Mouse (Mus musculus) lung, embryonic 14.5 days (tissue): ENCODE results near the gene Adgrg4. TPM values are rescaled to one million over a fixed set of nuclear protein-coding genes. Genes with fewer than 3 reads are reported as not detected.

ENCODE experiments used
- ATAC-seq: fragments of 200-750 bp; cut with Nextera tagmentation; 2 replicates; pipeline ENCODE4 v1.8.0; 2017; ENCODE audit warnings: mild to moderate bottlenecking, moderate TSS enrichment, moderate library complexity; ENCODE audit not compliant: insufficient read depth
- DNase-seq: peaks from one replicate; pipeline ENCODE4 v3.0.0-alpha.2; 2015
- H3K27ac ChIP-seq: fragments of 300-500 bp; sonication (generic); 2 replicates; pipeline ENCODE4 v1.5.1; 2014; ENCODE audit warnings: low read depth, mild to moderate bottlenecking, moderate library complexity
- H3K27me3 ChIP-seq: fragments of 300-500 bp; sonication (generic); 2 replicates; pipeline ENCODE4 v1.6.1; 2014; ENCODE audit warnings: low read length, control low read depth; ENCODE audit not compliant: insufficient read depth
- H3K36me3 ChIP-seq: fragments of 300-500 bp; sonication (generic); 2 replicates; pipeline ENCODE4 v1.6.1; 2014; ENCODE audit warnings: control low read depth; ENCODE audit not compliant: insufficient read depth
- H3K4me1 ChIP-seq: fragments of 300-500 bp; sonication (generic); 2 replicates; pipeline ENCODE4 v1.6.1; 2014; ENCODE audit warnings: antibody characterized with exemption, control low read depth; ENCODE audit not compliant: insufficient read depth
- H3K4me2 ChIP-seq: fragments of 300-500 bp; sonication (generic); 2 replicates; pipeline ENCODE4 v1.6.1; 2014; ENCODE audit warnings: mild to moderate bottlenecking
- H3K4me3 ChIP-seq: fragments of 300-500 bp; sonication (generic); 2 replicates; pipeline ENCODE4 v1.5.1; 2014; ENCODE audit warnings: low read depth, low read length
- H3K9ac ChIP-seq: fragments of 300-500 bp; sonication (generic); 2 replicates; pipeline ENCODE4 v1.6.1; 2014
- H3K9me3 ChIP-seq: fragments of 300-500 bp; sonication (generic); 2 replicates; pipeline ENCODE4 v1.6.1; 2016; ENCODE audit warnings: low read depth, low read length, control low read depth
- CTCF ChIP-seq: IDR thresholded peaks from 2 replicates; pipeline ENCODE4 v1.5.1; 2016; ENCODE audit warnings: antibody characterized with exemption, low read depth
- WGBS: fragments of 180-500 bp; shearing (Covaris S2); extraction: QIAGEN DNeasy Blood & Tissue Kit; methylation state at CpG from one replicate; pipeline ENCODE4 v1.1.7; 2014; 5-methylcytosine and 5-hydroxymethylcytosine counted together
- polyA plus RNA-seq: library from polyadenylated mRNA; unstranded; fragments of >200 nt; fragmentation: Nextera tagmentation; extraction: Ambion mirVana; gene quantifications from 2 replicates; pipeline ENCODE4 v1.2.1, GENCODE M21; 2014

Adgrg4 gene
- polyA plus RNA-seq: not detected in 2 replicates

DNA sequence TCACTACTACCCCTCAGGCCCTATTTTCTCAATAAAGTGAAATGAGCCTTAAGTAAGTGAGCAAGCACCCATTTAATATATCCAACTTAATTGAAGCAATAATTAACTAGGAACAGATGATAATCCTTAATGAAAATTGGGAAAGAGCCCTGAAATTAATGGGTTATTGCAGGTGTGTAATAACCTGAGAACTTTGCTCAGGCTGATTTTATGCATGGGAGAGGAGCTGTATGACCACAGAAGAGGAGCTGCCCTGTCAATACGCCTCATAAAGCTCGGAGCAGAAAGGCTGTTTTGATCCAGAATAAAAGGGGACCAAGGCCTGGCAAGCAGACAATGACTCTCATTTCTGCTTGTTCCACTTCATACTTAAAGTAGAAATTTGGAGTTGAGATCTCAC, at the start of gene Adgrg4:
Gene Adgrg4 (plus strand): TSS at position 301 of the 400 bp plus-strand sequence.
- Histone ChIP-seq H3K36me3 (no peaks in the 10 kb centered on the region), H3K4me3 (no peak within 1 kb of the TSS), H3K4me1 (no peaks in the 10 kb centered on the region), H3K27ac (no peak within 1 kb of the TSS), H3K9ac (no peak within 1 kb of the TSS), H3K27me3 (no peaks in the 10 kb centered on the region), H3K4me2 (no peak within 1 kb of the TSS), H3K9me3 (no peaks in the 10 kb centered on the region)
- ATAC-seq (no peak), DNase-seq (no peak)
- no peak for TF ChIP-seq CTCF
- 85% methylated on average over 2 of the region's 2 CpGs for WGBS

DNA sequence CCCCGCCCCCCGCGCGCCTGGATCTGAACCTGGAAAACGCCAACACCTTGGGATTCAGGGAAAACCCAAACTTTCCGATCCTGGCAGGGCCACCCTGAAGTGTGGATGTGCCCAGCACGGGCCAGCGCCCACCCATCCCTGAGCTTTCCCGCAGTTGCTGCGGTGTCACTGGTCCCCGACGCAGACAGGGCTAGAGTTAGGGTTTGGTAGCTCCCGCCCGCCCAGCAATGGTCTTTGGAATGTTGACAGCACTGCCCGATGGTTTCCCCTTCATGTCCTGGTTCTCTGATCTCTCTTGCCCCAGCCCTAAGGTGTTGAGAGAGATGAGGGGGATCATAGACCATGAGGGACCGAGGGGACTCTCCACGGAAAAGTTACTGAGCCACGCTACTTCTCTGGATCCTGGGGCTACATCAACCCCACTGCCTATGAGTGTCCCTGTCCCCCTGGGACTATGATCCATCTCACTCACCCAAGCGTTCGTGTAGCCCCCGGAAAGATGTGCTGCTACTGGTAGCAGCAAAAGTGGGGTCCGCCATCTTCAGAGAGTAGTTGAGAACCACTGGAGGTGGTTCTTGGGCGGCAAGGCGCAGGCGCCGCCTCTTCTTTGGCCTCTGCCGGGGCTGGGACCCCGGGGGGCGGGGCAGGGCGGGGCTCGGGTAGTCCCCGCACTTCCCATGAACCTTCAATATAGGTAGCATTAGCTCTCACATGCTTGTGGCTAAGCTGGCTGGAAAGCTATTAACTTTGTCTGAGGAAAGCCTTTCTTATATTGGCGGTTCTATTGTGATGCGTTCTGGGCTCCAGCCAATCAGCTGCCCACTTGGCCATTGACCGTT, 48.0 kb upstream of the Adgrg4 start, which contains the start of gene Map7d3:
Gene Map7d3 (minus strand): TSS at position 562 of the 839 bp plus-strand sequence.
- Histone ChIP-seq H3K4me3 (peak within 1 kb of the TSS; percentile 45), H3K27me3 (no peaks in the 10 kb centered on the region), H3K36me3 (no peaks in the 10 kb centered on the region), H3K4me1 (no peaks in the 10 kb centered on the region), H3K27ac (no peak within 1 kb of the TSS), H3K4me2 (peak within 1 kb of the TSS; percentile 66), H3K9ac (peak within 1 kb of the TSS; percentile 41; the same call in 1 of the 2 replicates), H3K9me3 (no peaks in the 10 kb centered on the region)
- ATAC-seq: peak; percentile 81
- TF ChIP-seq CTCF: no peak
- 11% methylated on average over 35 of the region's 35 CpGs for WGBS
- peak; percentile 43 for DNase-seq

DNA sequence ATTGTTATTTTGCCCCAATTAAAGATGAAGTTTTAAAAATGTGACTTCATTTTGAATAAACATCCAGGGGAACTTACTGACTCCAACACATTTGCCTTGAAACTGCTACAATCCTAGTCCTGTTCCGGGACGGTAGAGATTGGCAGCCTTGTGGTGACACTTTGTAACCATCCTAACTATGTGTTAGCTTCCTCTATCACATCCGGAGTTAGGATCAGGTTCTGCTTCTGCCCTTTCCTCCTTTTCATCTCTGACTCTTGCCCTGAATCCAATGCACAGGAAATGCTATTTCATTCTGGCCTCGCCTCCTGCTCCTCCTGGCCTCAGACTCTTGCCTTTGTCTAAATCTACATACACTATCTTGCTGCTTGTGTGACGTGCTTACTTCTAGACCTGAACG, 42.5 kb upstream of the Adgrg4 start:
- DNase-seq: no peak
- no peaks in the 10 kb centered on the region for H3K9me3 ChIP-seq
- H3K9ac ChIP-seq: no peak overlapping the region
- 62% methylated on average over 6 of the region's 6 CpGs for WGBS
- no peak for ATAC-seq
- no peak overlapping the region for H3K4me3 ChIP-seq
- H3K4me2 ChIP-seq: no peak overlapping the region
- H3K27ac ChIP-seq: no peak overlapping the region
- H3K27me3 ChIP-seq: no peaks in the 10 kb centered on the region
- TF ChIP-seq CTCF: no peak
- no peaks in the 10 kb centered on the region for H3K36me3 ChIP-seq
- H3K4me1 ChIP-seq: no peaks in the 10 kb centered on the region

DNA sequence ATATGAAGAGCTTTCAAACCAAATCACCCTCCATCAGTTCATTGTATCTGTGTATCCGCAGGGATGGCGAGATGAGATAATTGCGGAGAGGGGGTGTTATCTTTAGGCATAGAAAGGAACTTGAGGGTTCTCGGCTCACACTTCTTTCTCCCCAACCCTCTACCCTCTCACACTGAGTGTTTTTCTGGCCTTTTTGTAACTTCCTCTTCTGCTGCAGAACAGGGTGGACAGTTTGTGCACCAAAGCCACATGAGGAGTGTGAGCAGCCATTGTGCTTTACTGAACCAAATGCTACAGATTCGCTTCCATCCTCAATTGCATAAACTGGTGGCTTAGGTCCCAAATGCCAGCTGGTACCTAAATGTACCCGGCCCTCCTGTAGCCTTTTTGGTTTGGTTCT, 34.1 kb upstream of the Adgrg4 start:
- no peak for ATAC-seq
- 76% methylated on average over 6 of the region's 6 CpGs for WGBS
- no peak for TF ChIP-seq CTCF
- no peaks in the 10 kb centered on the region for H3K4me1 ChIP-seq
- H3K36me3 ChIP-seq: no peaks in the 10 kb centered on the region
- DNase-seq: no peak
- no peak overlapping the region for H3K9ac ChIP-seq
- no peak overlapping the region for H3K4me3 ChIP-seq
- no peak overlapping the region for H3K27ac ChIP-seq
- H3K4me2 ChIP-seq: no peak overlapping the region
- H3K9me3 ChIP-seq: no peaks in the 10 kb centered on the region
- no peaks in the 10 kb centered on the region for H3K27me3 ChIP-seq

DNA sequence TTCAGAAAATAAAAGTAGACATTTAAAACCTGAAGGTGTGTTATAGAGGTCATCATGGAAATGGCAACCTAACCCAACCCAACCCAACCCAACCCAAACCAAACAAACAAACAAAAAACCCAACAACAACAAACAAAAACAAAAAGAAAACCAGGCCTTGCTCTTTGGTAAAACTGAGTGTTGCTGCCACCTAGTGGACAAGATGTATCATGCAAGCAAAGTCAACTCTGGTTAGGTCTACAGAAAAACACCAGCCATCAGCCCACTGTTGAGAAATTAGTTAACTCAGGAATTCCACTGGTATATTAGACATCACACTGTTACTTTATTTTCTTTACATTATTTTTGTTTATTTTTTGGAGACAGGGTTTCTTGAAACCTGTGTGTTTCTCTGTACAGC, 30.6 kb upstream of the Adgrg4 start:
- no peak for ATAC-seq
- peak; percentile 72 for TF ChIP-seq CTCF
- H3K9ac ChIP-seq: no peak overlapping the region
- no peaks in the 10 kb centered on the region for H3K36me3 ChIP-seq
- peak; percentile 71 for DNase-seq
- H3K4me2 ChIP-seq: no peak overlapping the region
- no peaks in the 10 kb centered on the region for H3K4me1 ChIP-seq
- no peaks in the 10 kb centered on the region for H3K9me3 ChIP-seq
- no peaks in the 10 kb centered on the region for H3K27me3 ChIP-seq
- H3K27ac ChIP-seq: no peak overlapping the region
- no peak overlapping the region for H3K4me3 ChIP-seq

DNA sequence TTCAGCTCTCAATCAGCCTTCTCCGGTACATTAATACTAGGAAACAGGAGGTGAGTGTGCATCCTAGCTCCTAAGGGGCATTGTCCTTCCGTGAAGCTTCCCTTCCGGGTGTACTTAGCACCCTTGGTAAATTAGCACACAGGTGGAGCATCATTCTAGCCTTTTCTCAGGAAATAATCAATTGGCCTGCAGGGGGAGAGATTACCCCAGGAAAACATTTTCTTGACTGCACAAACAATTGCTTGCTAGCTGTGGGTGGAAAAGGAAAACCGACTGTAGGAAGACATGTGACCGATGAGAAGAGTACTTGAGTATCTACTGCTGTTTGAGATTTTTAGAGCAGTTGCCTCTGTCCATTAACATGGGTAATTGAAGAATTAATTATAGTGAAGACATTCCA, 28.7 kb upstream of the Adgrg4 start:
- no peaks in the 10 kb centered on the region for H3K36me3 ChIP-seq
- H3K27ac ChIP-seq: no peak overlapping the region
- WGBS: 59% methylated on average over 5 of the region's 5 CpGs
- H3K9ac ChIP-seq: no peak overlapping the region
- H3K4me2 ChIP-seq: no peak overlapping the region
- H3K9me3 ChIP-seq: no peaks in the 10 kb centered on the region
- ATAC-seq (no peak), DNase-seq (peak; percentile 8)
- H3K4me3 ChIP-seq: no peak overlapping the region
- TF ChIP-seq CTCF: no peak
- H3K4me1 ChIP-seq: no peaks in the 10 kb centered on the region
- H3K27me3 ChIP-seq: no peaks in the 10 kb centered on the region

DNA sequence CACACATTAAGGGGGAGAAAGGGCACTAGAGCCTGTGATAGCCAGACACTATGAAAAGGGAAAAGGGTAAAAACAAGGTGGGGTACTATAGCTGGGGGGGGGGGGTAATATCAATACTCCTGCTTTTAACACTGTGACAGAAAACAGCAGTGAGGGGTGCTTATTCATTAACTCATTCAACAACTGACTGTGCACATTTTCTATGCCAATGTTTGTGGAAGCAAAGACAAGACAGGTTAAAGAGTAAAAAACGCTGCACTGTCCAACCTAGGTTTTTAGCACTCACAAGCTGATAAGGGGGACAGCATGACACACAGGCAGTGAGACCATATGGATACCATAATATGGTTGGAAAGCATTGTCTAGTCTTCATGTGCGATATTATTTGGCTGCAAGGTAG, 142.9 kb downstream of the Adgrg4 start:
- Histone ChIP-seq H3K4me2 (no peak overlapping the region), H3K36me3 (no peaks in the 10 kb centered on the region), H3K9ac (no peak overlapping the region), H3K4me1 (no peaks in the 10 kb centered on the region), H3K4me3 (no peak overlapping the region), H3K9me3 (no peaks in the 10 kb centered on the region), H3K27me3 (no peaks in the 10 kb centered on the region), H3K27ac (no peak overlapping the region)
- no peak for DNase-seq
- 65% methylated on average over 2 of the region's 2 CpGs for WGBS
- ATAC-seq: no peak
- TF ChIP-seq CTCF: no peak
